Mouse (Mus musculus) cerebellum, adult 18-20 months (tissue): ENCODE results near the gene Flt3l.

Experiments
- DNase-seq, 2 experiments: peaks; one replicate each; pipeline ENCODE4 v3.0.0; 2021

Gene Flt3l

GRCm38 (mm10) chr7:45135993-45136567, at the start of gene Flt3l, which contains the start of gene Gm45713:
Gene Flt3l, minus strand, starts transcription at chr7:45136432.
Gene Gm45713, minus strand, starts transcription at chr7:45136231.
- DNase-seq, result peak; percentile 91 to 94

DNA sequence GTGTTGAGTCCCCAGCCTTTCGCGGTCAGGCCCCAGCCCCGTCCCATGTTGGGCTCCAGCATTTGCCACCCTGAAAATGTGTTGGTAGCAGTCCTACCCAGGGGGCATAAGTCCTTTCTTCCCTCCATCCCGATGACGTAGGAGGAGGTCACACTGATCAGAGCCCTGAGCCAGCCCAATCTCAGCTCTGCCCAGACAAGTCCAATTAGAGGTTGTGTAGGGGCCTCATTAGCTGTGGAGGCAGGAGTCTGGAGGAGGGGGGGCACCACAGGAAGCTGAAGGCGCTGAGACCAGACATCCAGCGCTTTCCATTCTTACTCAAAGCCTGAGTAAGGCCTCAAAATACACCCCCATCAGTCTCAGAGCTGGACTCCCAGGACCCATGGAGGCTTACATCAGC, 49.7 kb upstream of the Flt3l start:
- DNase-seq, result no peak

- no peak for DNase-seq
These were observed 47.4 kb upstream of the Flt3l start for GRCm38 (mm10) chr7:45183672-45184071.

GRCm38 (mm10) chr7:45182606-45183005, 46.4 kb upstream of the Flt3l start:
- no peak for DNase-seq

- peak; percentile 85 to 95 for DNase-seq
These were observed 46.0 kb upstream of the Flt3l start for GRCm38 (mm10) chr7:45182199-45182601.

DNA sequence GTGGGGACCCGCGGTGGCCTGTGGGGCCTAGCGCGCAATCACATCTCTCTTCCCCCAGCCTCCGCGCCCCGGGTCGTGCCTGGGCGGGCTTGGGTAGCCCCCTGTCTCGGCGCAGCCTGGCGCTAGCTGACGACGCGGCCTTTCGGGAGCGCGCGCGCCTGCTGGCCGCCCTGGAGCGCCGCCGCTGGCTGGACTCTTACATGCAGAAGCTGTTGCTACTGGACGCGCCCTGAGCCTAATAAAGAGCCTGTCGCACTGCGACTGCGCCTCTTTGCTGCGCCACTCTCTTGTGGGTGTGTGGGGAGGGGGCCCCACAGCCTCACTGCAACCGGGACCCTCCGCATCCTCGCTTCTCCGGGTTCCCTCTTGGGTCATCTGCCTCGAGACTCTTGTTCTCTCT, 45.3 kb upstream of the Flt3l start:
- DNase-seq, result no peak

- no peak for DNase-seq
These were observed 44.8 kb upstream of the Flt3l start, which contains the start of gene Pth2 for GRCm38 (mm10) chr7:45180896-45181477. Gene Pth2, plus strand, starts transcription at chr7:45180995.

DNA sequence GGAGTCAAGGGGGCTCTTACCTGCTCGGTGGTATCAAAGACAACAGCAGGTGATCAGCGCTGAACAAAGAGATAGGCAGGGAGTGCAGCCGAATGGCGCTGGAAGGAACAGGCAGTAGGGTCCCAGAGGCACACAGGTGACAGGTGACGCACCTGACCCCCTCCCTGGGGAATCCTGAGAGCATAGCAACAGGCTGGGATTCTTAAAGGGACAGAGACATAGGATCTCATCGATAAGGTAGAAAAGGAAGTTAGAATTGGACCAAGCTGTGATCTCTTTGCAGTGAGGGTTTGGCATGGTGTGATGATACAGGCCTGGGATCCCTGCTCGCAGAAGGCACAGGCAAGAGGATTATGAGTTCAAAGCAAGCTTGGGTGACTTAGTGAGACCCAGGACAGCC, 43.2 kb upstream of the Flt3l start, which contains the start of gene Gfy:
Gene Gfy (minus strand): TSS at position 101 of the 400 bp plus-strand sequence.
- no peak for DNase-seq

GRCm38 (mm10) chr7:45178550-45178949, 42.3 kb upstream of the Flt3l start:
- DNase-seq, result peak in 1 of 2 experiments; percentile 7

DNA sequence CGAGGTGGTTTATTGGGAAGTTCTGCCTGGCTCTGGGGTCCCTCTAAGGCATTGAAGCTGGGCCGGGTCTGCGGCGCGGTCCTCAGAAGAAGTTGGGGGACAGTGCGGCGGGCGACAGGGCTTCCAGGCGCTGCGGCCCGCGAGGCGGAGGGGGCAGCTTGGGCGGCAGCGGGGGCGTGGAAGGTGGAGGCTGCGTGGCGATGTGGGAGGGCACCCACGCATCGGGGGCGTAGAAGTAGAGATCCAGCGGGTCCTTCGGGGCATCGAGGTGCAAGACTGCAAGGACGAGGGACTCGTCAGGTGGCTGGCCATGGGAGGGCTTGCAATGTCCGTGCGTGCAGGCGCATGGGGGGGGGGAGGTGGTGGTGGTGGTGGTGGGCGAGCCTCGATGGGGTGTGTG, 40.1 kb upstream of the Flt3l start:
- peak in 1 of 2 experiments; percentile 28 for DNase-seq

DNA sequence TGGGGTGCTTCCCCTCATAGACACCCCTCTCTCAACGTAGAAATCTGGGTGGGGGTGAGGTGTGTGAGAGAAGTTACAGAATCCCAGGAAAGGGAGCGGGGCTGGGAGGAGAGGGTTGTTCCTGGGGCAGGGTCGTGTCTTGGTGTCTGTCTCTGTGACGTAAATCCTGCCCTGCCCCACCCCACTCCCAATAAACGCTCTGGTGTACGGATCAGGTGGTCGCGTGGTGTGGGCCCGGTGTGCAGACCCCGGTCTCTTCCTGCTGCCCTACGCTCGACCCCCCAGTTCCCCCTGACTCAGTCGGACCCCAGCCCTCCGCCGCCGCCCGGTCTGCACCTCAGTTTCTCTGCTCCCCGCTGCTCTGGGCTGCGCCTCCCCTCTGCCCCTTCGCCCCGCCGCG, 39.7 kb upstream of the Flt3l start:
- DNase-seq, result peak in 1 of 2 experiments; percentile 12

GRCm38 (mm10) chr7:45175398-45175797, 39.2 kb upstream of the Flt3l start:
- no peak for DNase-seq

DNA sequence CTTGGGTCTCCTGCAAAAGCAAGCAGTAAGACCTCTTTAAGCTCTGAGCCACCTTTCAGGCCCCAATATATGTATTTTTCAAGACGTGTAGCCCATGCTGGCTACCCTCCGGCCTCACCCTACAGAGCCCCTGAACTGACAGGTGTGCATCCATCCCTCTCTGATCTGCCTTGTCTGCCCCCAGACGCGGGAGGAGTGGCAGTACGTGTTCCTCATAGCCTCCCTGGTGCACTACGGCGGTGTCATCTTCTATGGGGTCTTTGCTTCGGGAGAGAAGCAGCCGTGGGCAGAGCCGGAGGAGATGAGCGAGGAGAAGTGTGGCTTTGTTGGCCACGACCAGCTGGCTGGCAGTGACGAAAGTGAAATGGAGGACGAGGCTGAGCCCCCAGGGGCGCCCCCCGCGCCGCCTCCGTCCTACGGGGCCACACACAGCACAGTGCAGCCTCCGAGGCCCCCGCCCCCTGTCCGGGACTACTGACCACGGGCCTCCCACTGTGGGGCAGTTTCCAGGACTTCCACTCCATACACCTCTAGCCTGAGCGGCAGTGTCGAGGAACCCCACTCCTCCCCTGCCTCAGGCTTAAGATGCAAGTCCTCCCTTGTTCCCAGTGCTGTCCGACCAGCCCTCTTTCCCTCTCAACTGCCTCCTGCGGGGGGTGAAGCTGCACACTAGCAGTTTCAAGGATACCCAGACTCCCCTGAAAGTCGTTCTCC, 38.5 kb upstream of the Flt3l start:
- peak in 1 of 2 experiments; percentile 23 for DNase-seq

DNA sequence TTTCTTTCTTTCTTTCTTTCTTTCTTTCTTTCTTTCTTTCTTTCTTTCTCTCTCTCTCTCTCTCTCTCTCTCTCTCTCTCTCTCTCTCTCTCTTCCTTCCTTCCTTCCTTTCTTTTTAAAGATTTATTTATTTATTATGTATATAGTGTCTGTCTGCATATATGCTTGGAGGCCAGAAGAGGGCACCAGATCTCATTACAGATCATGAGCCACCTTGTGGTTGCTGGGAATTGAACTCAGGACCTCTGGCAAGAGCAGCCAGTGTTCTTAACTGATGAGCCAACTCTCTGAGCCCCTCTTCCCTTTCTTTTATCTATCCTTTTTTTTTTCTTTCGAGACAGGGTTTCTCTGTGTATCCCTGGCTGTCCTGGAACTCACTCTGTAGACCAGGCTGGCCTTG, 37.5 kb upstream of the Flt3l start:
- DNase-seq, result peak in 1 of 2 experiments; percentile 36

DNA sequence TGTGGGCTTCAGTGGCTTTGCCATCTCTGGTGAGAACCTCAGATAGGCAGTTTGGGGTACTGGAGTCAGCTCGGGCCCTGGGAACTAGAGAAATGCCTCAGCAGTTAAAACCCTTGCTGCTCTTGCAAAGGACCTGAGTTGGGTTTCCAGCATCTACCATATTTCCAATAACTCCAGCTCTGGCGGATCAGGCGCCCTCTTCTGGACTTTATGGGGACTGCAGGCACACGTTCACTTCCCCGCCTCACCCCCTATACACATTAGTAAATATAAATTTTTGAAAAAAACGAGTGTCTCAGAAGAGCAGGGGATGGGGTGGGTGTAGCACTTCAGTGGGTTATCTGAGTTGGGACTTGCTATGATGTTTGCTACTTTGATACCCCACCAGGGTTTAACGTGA, 36.7 kb upstream of the Flt3l start:
- peak; percentile 38 to 61 for DNase-seq

DNA sequence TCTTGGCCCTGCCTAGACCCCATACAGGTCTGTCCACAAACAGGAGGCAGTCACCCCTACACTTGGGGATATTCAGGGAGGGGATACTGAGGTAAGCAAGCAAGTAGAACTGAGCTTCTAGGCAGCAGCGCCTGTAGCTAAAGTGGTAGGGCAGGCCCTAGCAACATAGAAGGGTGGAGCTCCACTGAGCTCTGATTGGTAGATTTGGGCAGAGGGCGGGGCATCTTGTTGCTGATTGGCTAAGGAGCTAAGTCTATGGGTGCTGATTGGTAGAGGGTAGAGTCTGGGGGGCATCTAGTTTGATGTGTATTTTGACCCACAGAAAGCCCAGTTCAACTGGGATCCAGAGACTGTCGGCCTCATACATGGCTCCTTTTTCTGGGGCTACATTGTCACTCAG, 33.3 kb upstream of the Flt3l start:
- peak; percentile 71 to 79 for DNase-seq

GRCm38 (mm10) chr7:45168656-45169055, 32.4 kb upstream of the Flt3l start:
- peak; percentile 66 to 69 for DNase-seq

DNA sequence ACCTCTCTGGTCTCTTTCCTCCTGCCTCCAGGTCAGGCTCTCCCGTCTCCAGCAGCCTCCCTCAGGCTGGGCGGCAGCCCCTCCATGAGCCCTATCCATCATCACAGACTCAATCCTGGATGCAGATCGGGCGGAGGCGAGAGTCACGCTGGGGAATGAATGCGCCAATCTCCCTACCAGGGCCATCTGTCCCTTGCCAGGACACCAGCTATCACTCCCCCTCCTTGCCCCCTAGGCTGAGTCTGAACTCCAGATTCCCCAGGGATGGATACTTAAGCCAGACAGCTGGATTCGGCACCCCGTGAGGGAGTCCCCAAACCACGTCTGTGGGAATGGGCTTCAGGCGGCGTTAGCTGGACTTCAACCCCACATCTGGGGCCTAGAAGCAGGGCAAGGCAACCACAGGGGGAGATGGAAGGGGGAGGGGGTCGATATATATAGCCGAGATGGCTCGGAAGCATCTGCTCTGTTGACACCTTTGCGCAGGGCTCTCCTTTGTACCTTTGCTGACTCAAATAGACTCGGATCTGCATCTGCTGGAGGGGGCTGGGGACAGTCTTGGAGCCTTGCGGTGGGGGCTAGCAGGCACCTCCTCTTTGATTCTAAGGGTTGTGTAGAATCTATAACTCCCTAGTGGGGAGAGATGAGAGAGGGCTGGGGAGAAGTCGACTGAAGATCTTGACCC, 31.7 kb upstream of the Flt3l start:
- peak; percentile 80 to 84 for DNase-seq

DNA sequence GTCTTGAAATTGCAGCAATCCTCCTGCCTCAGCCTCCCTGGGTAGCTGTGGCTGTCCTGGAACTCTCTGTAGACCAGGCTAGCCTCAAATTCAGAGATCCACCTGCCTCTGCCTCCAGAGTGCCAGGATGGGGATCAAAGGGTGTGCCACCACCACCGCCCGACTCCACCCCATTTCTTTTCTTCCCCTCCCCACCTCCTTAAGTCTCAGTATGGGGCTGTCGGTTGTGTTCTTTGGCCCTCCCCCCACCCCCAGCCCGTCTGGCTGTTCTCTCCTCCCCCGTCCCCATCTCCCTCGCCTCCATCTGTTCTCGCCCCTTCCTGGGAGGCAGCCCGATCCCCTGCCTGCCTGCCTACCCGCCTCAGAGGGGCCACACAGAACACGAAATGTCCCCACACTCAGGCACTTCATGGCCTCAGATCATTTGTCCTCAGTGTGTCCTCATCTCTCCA, 30.7 kb upstream of the Flt3l start:
- peak; percentile 71 to 72 for DNase-seq

DNA sequence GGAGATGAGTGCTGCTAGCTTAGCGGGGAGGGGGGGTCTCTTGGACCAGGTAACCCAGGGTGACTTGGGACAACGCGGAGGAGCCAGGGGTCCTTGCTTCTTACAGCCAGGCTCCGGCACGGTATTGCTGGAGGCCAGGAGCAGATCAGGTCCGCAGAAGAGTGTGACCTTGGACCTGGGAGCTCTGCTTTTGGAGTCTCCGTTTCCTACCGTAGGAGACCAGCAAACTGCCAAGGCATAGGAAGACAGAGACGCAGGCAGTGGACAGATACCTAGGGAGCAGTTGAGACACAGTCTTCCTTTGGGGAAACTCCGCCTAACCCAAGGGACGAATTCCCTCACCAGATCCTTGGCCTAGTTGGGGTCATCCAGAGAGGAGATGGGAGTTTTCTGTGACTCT, 29.5 kb upstream of the Flt3l start:
- peak in 1 of 2 experiments; percentile 50 for DNase-seq

- peak; percentile 69 for DNase-seq
These were observed 28.6 kb upstream of the Flt3l start for GRCm38 (mm10) chr7:45164833-45165232.

DNA sequence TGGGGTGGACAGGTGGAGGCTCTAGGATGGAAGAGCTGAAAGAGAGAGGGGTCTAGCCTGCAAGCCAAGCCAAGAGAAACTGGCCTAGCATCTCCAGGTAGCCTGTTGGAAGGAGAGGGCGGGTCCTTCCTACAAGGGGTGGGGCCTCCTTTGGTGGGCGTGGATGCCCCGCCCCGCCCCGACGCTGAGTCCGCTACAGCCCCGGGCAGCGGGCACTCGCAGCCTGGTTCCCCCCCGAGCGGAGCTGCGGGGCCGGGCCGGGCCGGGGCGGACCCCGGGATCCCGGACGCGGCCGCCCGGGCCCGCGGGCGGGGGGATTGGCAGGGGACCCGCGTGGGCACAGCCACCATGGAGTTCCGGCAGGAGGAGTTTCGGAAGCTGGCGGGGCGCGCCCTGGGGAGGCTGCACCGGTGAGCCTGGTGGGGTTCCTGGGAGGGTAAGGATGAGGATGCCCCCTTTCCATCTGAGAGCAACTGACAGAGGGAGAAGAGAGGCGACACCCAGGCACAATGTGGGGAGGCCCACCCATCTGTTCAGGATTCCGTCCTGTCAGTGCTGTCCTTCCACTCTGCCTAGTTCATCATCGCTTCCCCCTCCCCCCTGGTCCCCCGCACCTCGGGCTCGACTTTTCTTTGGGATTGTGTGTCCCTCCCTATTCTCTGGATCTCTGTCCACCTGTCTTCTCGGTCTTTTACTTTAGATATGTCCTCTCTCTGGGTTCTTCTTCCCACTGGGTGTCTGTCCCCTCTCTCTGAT, 27.7 kb upstream of the Flt3l start, which contains the start of gene Slc17a7:
Gene Slc17a7 (plus strand): TSS at position 215 of the 756 bp plus-strand sequence.
- DNase-seq, result peak; percentile 84 to 87
